Mouse (Mus musculus) thymus, adult 18-20 months (tissue): ENCODE measurements around the gene Chrne.
"Not testable (repeated sequence)": the region's sequence is repeated elsewhere in the genome, so short reads cannot be mapped to it uniquely, and the experiment has no call there.

Experiments used
- DNase-seq, 2 experiments: peaks; one replicate each; pipeline ENCODE4 v3.0.0; 2022; ENCODE audit warnings: mixed read lengths in 2 of 2

Gene Chrne

DNA sequence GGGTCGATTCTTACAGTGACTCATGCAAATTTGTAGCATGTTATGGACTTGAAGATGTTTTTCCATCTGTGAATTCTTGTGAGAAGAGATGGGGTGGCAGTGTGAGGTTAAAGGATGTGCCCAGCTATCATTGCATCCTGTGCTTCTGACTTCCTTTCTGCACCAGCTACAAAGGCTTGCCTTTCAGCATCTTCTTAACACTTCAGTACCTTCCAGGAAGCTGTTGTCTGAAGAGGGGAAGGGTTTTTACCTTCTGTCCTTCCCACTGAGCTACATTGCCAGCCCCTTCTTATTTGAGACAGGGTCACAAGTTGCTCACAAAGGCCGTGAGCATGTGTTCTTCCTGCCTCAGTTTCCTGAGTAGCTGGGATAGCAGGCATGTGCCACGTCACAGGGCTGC is 38.1 kb downstream of the Chrne start:
- no peak for DNase-seq

DNA sequence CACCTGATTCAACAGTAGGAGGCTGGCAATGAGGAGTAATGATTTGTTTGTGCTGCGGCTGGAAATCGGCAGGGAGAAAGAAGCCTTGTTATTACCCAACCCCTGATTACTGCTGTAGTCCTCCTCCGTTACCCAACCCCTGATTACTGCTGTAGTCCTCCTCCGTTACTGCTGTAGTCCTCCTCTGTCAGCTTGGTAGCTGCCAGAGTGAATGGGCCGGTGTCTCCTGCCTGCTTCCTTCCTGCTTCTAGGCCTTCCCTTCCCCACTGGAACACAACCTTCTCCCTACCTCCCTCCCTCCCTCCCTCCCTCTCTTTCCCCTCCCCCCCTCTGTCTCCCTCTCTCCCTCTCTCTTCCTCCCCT is 38.7 kb downstream of the Chrne start:
- DNase-seq = no peak

DNA sequence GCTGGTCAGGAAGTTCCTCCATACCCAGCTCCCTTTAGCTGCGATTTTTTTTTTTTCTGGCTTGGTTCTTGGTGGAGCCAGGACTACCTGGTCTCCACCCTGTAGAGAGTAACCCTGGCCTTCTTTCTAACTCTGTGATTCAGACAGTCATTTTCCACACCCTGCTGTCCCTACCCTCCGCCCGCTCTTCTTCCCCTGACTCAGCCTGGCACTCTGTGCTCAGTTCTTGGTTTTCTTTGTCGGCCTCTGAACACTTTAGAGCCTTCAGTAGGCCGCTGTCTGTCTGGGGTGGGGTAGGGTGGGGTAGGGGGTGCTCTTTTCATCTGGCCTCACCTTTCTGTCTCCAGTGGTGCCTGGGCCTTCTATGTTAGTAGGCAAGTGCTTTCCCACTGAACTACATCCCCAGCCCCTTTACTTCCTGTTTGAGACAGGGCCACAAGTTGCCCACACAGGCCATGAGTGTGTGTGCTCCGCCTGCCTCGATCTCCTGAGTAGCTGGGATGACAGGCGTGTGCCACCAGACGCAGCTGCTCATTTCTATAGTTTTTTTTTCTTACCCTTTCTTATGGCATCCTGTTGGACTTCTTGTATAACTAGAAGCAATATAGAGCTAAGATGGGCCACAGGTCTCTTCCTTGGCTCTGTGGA is 39.2 kb downstream of the Chrne start:
- no peak for DNase-seq

DNA sequence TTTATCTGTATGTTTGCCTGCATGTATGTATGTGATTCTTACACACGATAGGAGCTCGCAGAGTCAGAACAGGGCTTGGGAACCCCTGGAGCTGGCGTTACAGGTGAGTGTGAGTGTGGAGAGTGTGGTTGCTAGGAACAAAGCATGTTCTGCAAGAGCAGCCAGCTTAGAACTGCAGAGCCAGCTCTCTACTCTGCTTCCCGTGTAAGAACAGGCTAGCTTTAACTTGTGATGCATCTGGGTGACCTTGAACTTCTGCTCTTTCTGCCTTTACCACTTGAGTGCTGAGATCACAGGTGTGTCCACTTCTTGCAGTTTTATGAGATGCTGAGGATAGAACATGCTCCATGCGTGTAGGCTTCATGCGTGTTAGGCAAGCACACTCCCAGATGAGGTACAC is 40.1 kb downstream of the Chrne start:
- DNase-seq = no peak

GRCm38 (mm10) chr11:70577201-70577600 is 41.8 kb downstream of the Chrne start:
- DNase-seq = no peak

DNA sequence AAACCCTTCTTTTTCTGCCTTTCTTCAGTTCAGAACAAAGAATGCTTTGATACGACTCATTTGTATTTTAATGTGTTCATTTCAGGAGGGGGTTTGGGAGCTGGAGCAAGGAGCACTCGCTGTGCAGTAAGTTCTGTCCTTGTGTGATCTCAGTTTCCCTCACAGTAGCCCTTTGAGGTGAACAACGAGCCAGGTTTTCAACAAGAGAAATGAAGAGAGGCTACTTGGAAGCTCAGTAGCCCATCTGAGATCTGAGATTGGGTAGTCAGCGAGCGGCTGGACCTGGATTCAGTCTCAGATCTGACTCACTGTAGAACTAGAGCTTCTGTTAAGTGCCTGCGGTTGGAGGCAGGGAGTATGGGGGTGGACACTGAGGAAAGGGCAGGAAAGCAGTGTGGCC is 45.1 kb downstream of the Chrne start:
- DNase-seq = no peak

DNA sequence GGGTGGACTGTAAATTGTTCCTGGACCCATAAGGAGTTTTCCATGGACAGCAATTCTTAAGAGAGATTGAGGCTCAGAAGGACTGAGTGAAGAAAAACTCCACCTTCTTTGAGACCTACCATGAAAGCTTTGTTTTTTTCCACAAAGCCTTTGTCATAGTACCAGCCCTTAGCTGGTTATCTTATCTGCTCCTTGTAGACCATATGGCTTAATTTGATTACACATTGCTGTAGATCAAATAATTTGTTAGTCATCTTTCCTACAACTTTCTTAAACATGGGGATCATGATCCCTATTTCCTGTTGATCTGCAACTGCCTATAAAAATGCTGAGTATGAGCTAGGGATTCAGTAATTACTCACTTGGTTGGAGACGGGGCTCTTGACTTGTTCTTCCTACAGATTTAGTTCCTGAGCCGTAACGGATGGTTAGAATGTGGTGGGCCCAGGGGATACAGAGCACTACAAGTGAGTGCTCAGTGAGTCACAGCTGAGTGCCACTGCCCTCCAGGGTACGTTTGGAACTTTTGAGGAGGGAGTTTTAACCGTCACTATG is 46.6 kb downstream of the Chrne start:
- DNase-seq = no peak

DNA sequence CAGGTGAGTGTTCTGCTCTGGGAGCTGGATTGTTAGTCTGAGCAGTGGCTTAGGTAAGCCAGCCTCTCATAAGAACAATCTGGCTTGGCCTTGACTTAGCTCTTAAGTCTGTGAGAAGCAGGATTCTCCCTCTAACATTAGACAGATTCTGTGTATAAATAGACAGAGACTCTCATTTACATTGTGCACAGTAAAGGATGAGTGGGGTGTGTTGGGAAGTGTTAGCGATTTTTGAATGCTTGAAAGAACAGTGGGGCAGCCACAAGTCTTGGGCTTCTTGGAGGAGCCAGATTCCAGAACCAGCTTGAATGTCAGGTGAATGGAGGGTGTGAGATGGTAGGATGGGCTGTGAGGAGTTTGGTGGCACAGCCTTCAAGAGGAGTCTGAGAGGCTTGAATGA is 47.4 kb downstream of the Chrne start:
- no peak for DNase-seq

DNA sequence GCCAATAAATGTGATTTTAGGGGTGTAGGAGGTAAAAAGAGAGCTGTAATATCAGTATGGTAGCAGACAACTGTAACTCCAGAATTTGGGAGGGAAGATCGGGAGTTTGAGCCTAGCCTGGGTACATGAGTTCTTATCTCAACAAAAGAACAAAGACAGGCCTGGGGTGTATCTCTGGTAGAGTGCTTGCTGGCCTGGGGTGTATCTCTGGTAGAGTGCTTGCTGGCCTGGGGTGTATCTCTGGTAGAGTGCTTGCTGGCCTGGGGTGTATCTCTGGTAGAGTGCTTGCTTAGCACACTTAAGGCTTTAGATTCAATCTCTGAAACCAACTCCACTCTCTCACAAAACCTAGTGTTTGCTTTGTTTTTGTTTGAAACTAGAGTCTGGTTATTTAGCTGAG is 48.4 kb downstream of the Chrne start:
- DNase-seq = not testable (repeated sequence)

GRCm38 (mm10) chr11:70566586-70566985 is 52.4 kb downstream of the Chrne start:
- DNase-seq = no peak
